ENCODE assay signal across 13 mouse cellular contexts in the genomic region with DNA sequence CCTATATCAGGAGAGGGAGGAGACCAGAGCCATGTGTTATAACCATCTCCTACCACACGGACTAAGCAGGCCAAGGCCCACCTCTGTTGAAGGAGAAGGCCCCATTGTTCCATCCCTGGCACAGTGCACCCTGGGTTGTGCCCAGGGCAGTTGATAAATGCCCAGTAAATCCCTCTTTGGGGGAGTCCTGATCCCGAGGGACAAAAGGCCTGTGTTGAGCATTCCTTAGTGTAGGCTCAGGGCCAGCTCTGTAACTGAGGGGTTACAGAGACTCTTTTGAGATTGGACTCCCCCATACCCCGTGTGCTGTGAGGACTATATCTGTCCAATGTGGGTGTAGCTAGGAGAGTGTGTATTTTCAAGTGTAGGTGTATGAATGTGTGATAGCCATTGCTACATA. TPM values are rescaled to one million over a fixed set of nuclear protein-coding genes. Genes with fewer than 3 reads are reported as not detected.
A peak's percentile ranks its signal among the peaks of the same experiment; 100 is the strongest.
DNase-seq lines count a peak whose midpoint lies in the region; ATAC-seq and TF ChIP-seq lines count a peak whose summit lies in the region.
"Had no signal": no experiment of that assay in that cellular context is flagged by ENCODE, and none has a peak within 500 bp of the region (broad histone marks: within the 10 kb centered on the region; RNA-seq: fewer than 3 reads in every experiment).

No protein-coding gene starts in this region.

- H3K4me3 ChIP-seq in heart, embryonic 15.5 days: no peak overlapping the region
- no peak overlapping the region for H3K4me3 ChIP-seq in heart, adult 2 months
- H3K4me3 ChIP-seq: liver, embryonic 15.5 days had no signal

- TF ChIP-seq POLR2A in heart, adult 2 months (IDR thresholded peaks at IDR 0.05; ENCODE audit: insufficient read depth, low read depth, low read length): no peak

- TF ChIP-seq EP300 in heart, adult 2 months (IDR thresholded peaks at IDR 0.05; ENCODE audit: insufficient read depth, low read depth, low read length): no peak

- DNase-seq in heart, adult 2 months: no peak
- peak; percentile 44 for DNase-seq in right cerebral cortex, adult 18-20 months
- DNase-seq in right cerebral cortex, postnatal 25 days: no peak
- DNase-seq in layer of hippocampus, postnatal 14 days (ENCODE audit: low spot score in 2 of 2): peak; percentile 20 to 54
- peak; percentile 61 for DNase-seq in testis, postnatal 10 days (ENCODE audit: low spot score)
- no peak for DNase-seq in urinary bladder, postnatal 25 days (ENCODE audit: low spot score)
- no peak for DNase-seq in kidney, adult 18-20 months
- DNase-seq: cerebellum, postnatal 25 days had no signal

- H3K27ac ChIP-seq in heart, embryonic 15.5 days: no peak overlapping the region
- no peak overlapping the region for H3K27ac ChIP-seq in heart, adult 2 months
- H3K27ac ChIP-seq: liver, embryonic 15.5 days had no signal

- ATAC-seq in heart, embryonic 15.5 days (replicated peaks; ENCODE audit: insufficient number of reproducible peaks, insufficient read depth, low FRiP score, low read depth): 0 out of 2 replicates have a peak, but pooled peaks have one; percentile 44
- ATAC-seq: inflammation-experienced regulatory T-cells, adult 6 months had no signal

- H3K4me1 ChIP-seq in heart, embryonic 15.5 days (replicated peaks): 0 out of 2 replicates have a peak, but pooled peaks cover 5% of the 10 kb centered on the region
- no peaks in the 10 kb centered on the region for H3K4me1 ChIP-seq in heart, adult 2 months (ENCODE audit: control insufficient read depth, insufficient read depth, low read length)
- H3K4me1 ChIP-seq: liver, embryonic 15.5 days had no signal

- no peaks in the 10 kb centered on the region for H3K9me3 ChIP-seq in heart, embryonic 15.5 days (replicated peaks)
- H3K9me3 ChIP-seq: liver, embryonic 15.5 days had no signal

- H3K4me2 ChIP-seq in heart, embryonic 15.5 days: no peak overlapping the region
- H3K4me2 ChIP-seq: liver, embryonic 15.5 days had no signal

- no peaks in the 10 kb centered on the region for H3K79me2 ChIP-seq in heart, adult 2 months (replicated peaks; ENCODE audit: control insufficient read depth, insufficient read depth, low read length)

- 54% methylated on average over 3 of the region's 3 CpGs for WGBS in heart, embryonic 15.5 days
- WGBS in heart, adult 2 months: 44% methylated on average over 3 of the region's 3 CpGs

- TF ChIP-seq CTCF in heart, adult 2 months (IDR thresholded peaks at IDR 0.05): no peak

- H3K27me3 ChIP-seq in heart, embryonic 15.5 days: no peaks in the 10 kb centered on the region
- no peaks in the 10 kb centered on the region for H3K27me3 ChIP-seq in heart, adult 2 months (ENCODE audit: control insufficient read depth, insufficient read depth, low read length)
- H3K27me3 ChIP-seq: liver, embryonic 15.5 days had no signal

- intact Hi-C loops in heart, adult 2 months (cut with DNase I): no loop called here

- no peak overlapping the region for H3K9ac ChIP-seq in heart, embryonic 15.5 days
- H3K9ac ChIP-seq in heart, adult 2 months (ENCODE audit: low read depth, low read length): no peak overlapping the region
- H3K9ac ChIP-seq: liver, embryonic 15.5 days had no signal

- no peaks in the 10 kb centered on the region for H3K36me3 ChIP-seq in heart, embryonic 15.5 days
- no peaks in the 10 kb centered on the region for H3K36me3 ChIP-seq in heart, adult 2 months (ENCODE audit: control insufficient read depth, insufficient read depth, low read length)
- H3K36me3 ChIP-seq: liver, embryonic 15.5 days had no signal

RNA-seq across cellular contexts. Expression of gene Dcpp1, which starts 3.9 kb away (rescaled TPM):
- polyA plus RNA-seq in heart, embryonic 15.5 days (2015; fragmentation: Nextera tagmentation; extraction: Ambion mirVana): not detected in 2 replicates
- total RNA-seq in heart, adult 2 months (2021): not detected
- polyA plus RNA-seq in heart, adult 2 months (2012; rRNA removed): not detected in 2 replicates
- total RNA-seq in layer of hippocampus, postnatal 14 days (2021): not detected
- polyA plus RNA-seq: inflammation-experienced regulatory T-cells, adult 6 months; large intestine, adult 2 months; liver, embryonic 15.5 days; neural tube, embryonic 11.5 days had no signal

RNA-seq across cellular contexts. Expression of gene Dcpp2, which starts 3.9 kb away (rescaled TPM):
- not detected in 2 replicates for polyA plus RNA-seq in heart, embryonic 15.5 days (2015; fragmentation: Nextera tagmentation; extraction: Ambion mirVana)
- total RNA-seq in heart, adult 2 months (2021): not detected
- polyA plus RNA-seq in heart, adult 2 months (2012; rRNA removed): not detected in 2 replicates
- not detected for total RNA-seq in layer of hippocampus, postnatal 14 days (2021)
- polyA plus RNA-seq: inflammation-experienced regulatory T-cells, adult 6 months; large intestine, adult 2 months; liver, embryonic 15.5 days; neural tube, embryonic 11.5 days had no signal

RNA-seq across cellular contexts. Expression of gene Prss21, which starts 8.9 kb away (rescaled TPM):
- not detected in 2 replicates for polyA plus RNA-seq in heart, embryonic 15.5 days (2015; fragmentation: Nextera tagmentation; extraction: Ambion mirVana)
- not detected for total RNA-seq in heart, adult 2 months (2021)
- not detected in 2 replicates for polyA plus RNA-seq in heart, adult 2 months (2012; rRNA removed)
- total RNA-seq in layer of hippocampus, postnatal 14 days (2021): not detected
- polyA plus RNA-seq: inflammation-experienced regulatory T-cells, adult 6 months; large intestine, adult 2 months; liver, embryonic 15.5 days; neural tube, embryonic 11.5 days had no signal

RNA-seq across cellular contexts. Expression of gene Prss41, which starts 32.8 kb away (rescaled TPM):
- polyA plus RNA-seq in heart, embryonic 15.5 days (2015; fragmentation: Nextera tagmentation; extraction: Ambion mirVana): 0.06 and 0.33 TPM in 2 replicates
- under 1 TPM in 1 of 2 experiments, not detected in 1; 0.29 TPM for total RNA-seq in heart, adult 2 months (2021)
- not detected in 2 replicates for polyA plus RNA-seq in heart, adult 2 months (2012; rRNA removed)
- 1 to 10 TPM; 1.8 to 2.0 TPM for total RNA-seq in layer of hippocampus, postnatal 14 days (2021)

RNA-seq across cellular contexts. Expression of gene Prss32, which starts 33.1 kb away (rescaled TPM):
- not detected in 2 replicates for polyA plus RNA-seq in heart, embryonic 15.5 days (2015; fragmentation: Nextera tagmentation; extraction: Ambion mirVana)
- not detected for total RNA-seq in heart, adult 2 months (2021)
- 0.16 TPM in 1 of 2 replicates, not detected in the other for polyA plus RNA-seq in heart, adult 2 months (2012; rRNA removed)
- total RNA-seq in layer of hippocampus, postnatal 14 days (2021): under 1 TPM in 1 of 2 experiments, not detected in 1; 0.29 TPM
- polyA plus RNA-seq: liver, embryonic 15.5 days; neural tube, embryonic 11.5 days had no signal

Comparison
In these comparisons a context has a peak if more than half of its experiments do, and no peak if none do; other contexts are left out.
1. DNase-seq: peak in right cerebral cortex, adult 18-20 months (single experiment), layer of hippocampus, postnatal 14 days (2 of 2) and testis, postnatal 10 days (single experiment); none in heart, adult 2 months (0 of 2), right cerebral cortex, postnatal 25 days (single experiment), urinary bladder, postnatal 25 days (single experiment) and kidney, adult 18-20 months (single experiment).